In the genomic region with DNA sequence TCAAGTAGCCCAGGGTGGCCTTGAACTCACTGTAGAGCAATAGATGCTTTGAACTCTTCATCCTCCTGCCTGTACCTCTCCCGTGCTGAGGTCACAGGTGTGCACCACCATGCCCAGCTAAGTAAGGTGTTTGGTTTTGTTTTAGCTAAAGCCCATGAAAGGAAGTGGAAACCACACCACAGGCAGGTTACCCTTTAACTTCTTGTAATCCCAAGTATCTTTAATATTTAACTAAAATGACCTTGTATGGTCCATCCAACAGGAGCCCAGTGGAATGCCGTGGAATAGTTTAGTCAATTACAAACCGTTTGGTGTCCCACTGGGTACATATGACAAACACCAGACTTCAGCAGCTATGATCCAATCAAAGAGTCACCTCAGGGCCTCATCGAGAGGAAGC, we compare ENCODE assay signal across 18 mouse cellular contexts. TPM values are rescaled to one million over a fixed set of nuclear protein-coding genes. Genes with fewer than 3 reads are reported as not detected.
A peak's percentile ranks its signal among the peaks of the same experiment; 100 is the strongest.
DNase-seq lines count a peak whose midpoint lies in the region; ATAC-seq and TF ChIP-seq lines count a peak whose summit lies in the region.
"Had no signal": no experiment of that assay in that cellular context is flagged by ENCODE, and none has a peak within 500 bp of the region (broad histone marks: within the 10 kb centered on the region; RNA-seq: fewer than 3 reads in every experiment).

No protein-coding gene starts in this region.

- no peak overlapping the region for H3K9ac ChIP-seq in intestine, postnatal 0 days (ENCODE audit: low read depth, low read length)
- no peak overlapping the region for H3K9ac ChIP-seq in liver, postnatal 0 days (replicated peaks)
- no peak overlapping the region for H3K9ac ChIP-seq in hindbrain, embryonic 16.5 days (ENCODE audit: low read depth, low read length)
- H3K9ac ChIP-seq: embryonic facial prominence, embryonic 13.5 days; forebrain, embryonic 15.5 days; limb, embryonic 12.5 days; lung, embryonic 15.5 days had no signal

- 0 out of 2 replicates have a peak, but pooled peaks have one; percentile 38 for ATAC-seq in intestine, postnatal 0 days
- peak; percentile 89 for ATAC-seq in liver, postnatal 0 days
- no peak for ATAC-seq in hindbrain, embryonic 16.5 days
- ATAC-seq: forebrain, embryonic 15.5 days; Patski had no signal

- H3K4me2 ChIP-seq in intestine, postnatal 0 days (replicated peaks; ENCODE audit: low read depth) = no peak overlapping the region
- H3K4me2 ChIP-seq in liver, postnatal 0 days (ENCODE audit: low read depth, low read length) = no peak overlapping the region
- H3K4me2 ChIP-seq in hindbrain, embryonic 16.5 days (ENCODE audit: low read length) = no peak overlapping the region
- H3K4me2 ChIP-seq: embryonic facial prominence, embryonic 13.5 days; forebrain, embryonic 15.5 days; limb, embryonic 12.5 days; lung, embryonic 15.5 days had no signal

- no peak overlapping the region for H3K4me3 ChIP-seq in intestine, postnatal 0 days (ENCODE audit: low read depth, low read length)
- no peak overlapping the region for H3K4me3 ChIP-seq in liver, postnatal 0 days (ENCODE audit: low read depth, low read length)
- H3K4me3 ChIP-seq in limb, embryonic 10.5 days = no peak overlapping the region
- H3K4me3 ChIP-seq in hindbrain, embryonic 16.5 days (ENCODE audit: low read length) = no peak overlapping the region
- H3K4me3 ChIP-seq: embryonic facial prominence, embryonic 13.5 days; forebrain, embryonic 15.5 days; limb, embryonic 12.5 days; lung, embryonic 15.5 days had no signal

- H3K36me3 ChIP-seq in intestine, postnatal 0 days (ENCODE audit: control insufficient read depth, insufficient read depth) = peaks cover 62% of the 10 kb centered on the region
- H3K36me3 ChIP-seq in liver, postnatal 0 days (replicated peaks; ENCODE audit: insufficient read depth, low read length) = peaks cover 12% of the 10 kb centered on the region
- peaks cover 98% of the 10 kb centered on the region for H3K36me3 ChIP-seq in limb, embryonic 10.5 days
- peaks cover 33% of the 10 kb centered on the region for H3K36me3 ChIP-seq in hindbrain, embryonic 16.5 days (ENCODE audit: control insufficient read depth, insufficient read depth, low read length)

- H3K9me3 ChIP-seq in intestine, postnatal 0 days (ENCODE audit: control insufficient read depth) = no peaks in the 10 kb centered on the region
- no peaks in the 10 kb centered on the region for H3K9me3 ChIP-seq in liver, postnatal 0 days (ENCODE audit: low read length)
- H3K9me3 ChIP-seq in limb, embryonic 10.5 days (replicated peaks) = no peaks in the 10 kb centered on the region
- H3K9me3 ChIP-seq in hindbrain, embryonic 16.5 days (ENCODE audit: control insufficient read depth, low read length) = no peaks in the 10 kb centered on the region
- H3K9me3 ChIP-seq: embryonic facial prominence, embryonic 13.5 days; forebrain, embryonic 15.5 days; limb, embryonic 12.5 days; lung, embryonic 15.5 days had no signal

- no peak for TF ChIP-seq CTCF in intestine, postnatal 0 days (IDR thresholded peaks at IDR 0.05; ENCODE audit: low read depth)
- TF ChIP-seq CTCF in liver, postnatal 0 days (IDR thresholded peaks at IDR 0.05; ENCODE audit: low read depth) = no peak

- TF ChIP-seq EP300 in liver, postnatal 0 days (IDR thresholded peaks at IDR 0.05; ENCODE audit: low read depth) = no peak

- H3K27me3 ChIP-seq in intestine, postnatal 0 days (replicated peaks; ENCODE audit: control insufficient read depth, insufficient read depth, low read length) = no peaks in the 10 kb centered on the region
- H3K27me3 ChIP-seq in liver, postnatal 0 days (ENCODE audit: insufficient read depth, low read length) = no peaks in the 10 kb centered on the region
- no peaks in the 10 kb centered on the region for H3K27me3 ChIP-seq in limb, embryonic 10.5 days (ENCODE audit: low read depth, poor library complexity, severe bottlenecking)
- no peaks in the 10 kb centered on the region for H3K27me3 ChIP-seq in hindbrain, embryonic 16.5 days (replicated peaks; ENCODE audit: control insufficient read depth, insufficient read depth, low read length)
- H3K27me3 ChIP-seq: embryonic facial prominence, embryonic 13.5 days; forebrain, embryonic 15.5 days; limb, embryonic 12.5 days; lung, embryonic 15.5 days; Patski had no signal

- peak overlapping the region; percentile 28; the same call in 1 of the 2 replicates for H3K27ac ChIP-seq in intestine, postnatal 0 days (ENCODE audit: low read depth, low read length)
- peak overlapping the region; percentile 80 for H3K27ac ChIP-seq in liver, postnatal 0 days (ENCODE audit: low read depth)
- H3K27ac ChIP-seq in limb, embryonic 10.5 days = no peak overlapping the region
- H3K27ac ChIP-seq in hindbrain, embryonic 16.5 days (ENCODE audit: low read depth, low read length) = no peak overlapping the region
- H3K27ac ChIP-seq: embryonic facial prominence, embryonic 13.5 days; forebrain, embryonic 15.5 days; limb, embryonic 12.5 days; lung, embryonic 15.5 days had no signal

- H3K4me1 ChIP-seq in intestine, postnatal 0 days (replicated peaks; ENCODE audit: control insufficient read depth, insufficient read depth, low read length) = peaks cover 8% of the 10 kb centered on the region; the same call in 1 of the 2 replicates
- peaks cover 10% of the 10 kb centered on the region; the same call in 1 of the 2 replicates for H3K4me1 ChIP-seq in liver, postnatal 0 days (ENCODE audit: insufficient read depth)
- no peaks in the 10 kb centered on the region for H3K4me1 ChIP-seq in limb, embryonic 10.5 days
- H3K4me1 ChIP-seq in hindbrain, embryonic 16.5 days (ENCODE audit: control insufficient read depth, insufficient read depth, low read depth, low read length) = no peaks in the 10 kb centered on the region
- H3K4me1 ChIP-seq: embryonic facial prominence, embryonic 13.5 days; forebrain, embryonic 15.5 days; limb, embryonic 12.5 days; lung, embryonic 15.5 days had no signal

- DNase-seq in kidney, adult 9 months = peak; percentile 93
- DNase-seq in kidney, postnatal 36 days = peak; percentile 59 to 85
- no peak for DNase-seq in liver, postnatal 0 days
- no peak for DNase-seq in limb, embryonic 10.5 days (ENCODE audit: low spot score)
- no peak for DNase-seq in frontal cortex, postnatal 10 days (ENCODE audit: low spot score in 2 of 2)
- DNase-seq: adrenal gland, adult 8-10 months; cerebellum, postnatal 14 days; gastrocnemius, postnatal 36 days; lung, postnatal 4 days; right cerebral cortex, postnatal 4 days; thymus, postnatal 36 days had no signal

- 34% methylated on average over 4 of the region's 4 CpGs for WGBS in intestine, postnatal 0 days
- WGBS in liver, postnatal 0 days (ENCODE audit: insufficient replicate concordance) = 47% methylated on average over 4 of the region's 4 CpGs
- WGBS in limb, embryonic 10.5 days = 93% methylated on average over 4 of the region's 4 CpGs
- WGBS in hindbrain, embryonic 16.5 days = 89% methylated on average over 4 of the region's 4 CpGs

RNA-seq across cellular contexts. Expression of gene Capn2, which starts 38.5 kb away (rescaled TPM):
- 31.8 and 34.0 TPM in 2 replicates for polyA plus RNA-seq in intestine, postnatal 0 days (2015; fragmentation: Nextera tagmentation; extraction: Ambion mirVana)
- polyA plus RNA-seq in liver, postnatal 0 days (2015; fragmentation: Nextera tagmentation; extraction: Ambion mirVana) = 20.6 and 23.6 TPM in 2 replicates
- 65.2 and 86.5 TPM in 2 replicates for polyA plus RNA-seq in limb, embryonic 10.5 days (2016; fragmentation: Nextera tagmentation; extraction: Ambion mirVana)
- polyA plus RNA-seq in hindbrain, embryonic 16.5 days (2015; fragmentation: Nextera tagmentation; extraction: Ambion mirVana) = 93.9 and 102 TPM in 2 replicates

Comparison
In these comparisons a context has a peak if more than half of its experiments do, and no peak if none do; other contexts are left out.
1. H3K27ac ChIP-seq: peak in intestine, postnatal 0 days (single experiment) and liver, postnatal 0 days (single experiment); none in limb, embryonic 10.5 days (single experiment) and hindbrain, embryonic 16.5 days (single experiment).
2. DNase-seq: peak in kidney, adult 9 months (single experiment) and kidney, postnatal 36 days (2 of 2); none in liver, postnatal 0 days (single experiment), limb, embryonic 10.5 days (single experiment) and frontal cortex, postnatal 10 days (0 of 2).